Mouse (Mus musculus): ENCODE results near the gene Ccdc50. TPM values are rescaled to one million over a fixed set of nuclear protein-coding genes. Genes with fewer than 3 reads are reported as not detected.

Gene Ccdc50
- polyA plus RNA-seq, 1 experiment from 2014 or later: 42.8 TPM

DNA sequence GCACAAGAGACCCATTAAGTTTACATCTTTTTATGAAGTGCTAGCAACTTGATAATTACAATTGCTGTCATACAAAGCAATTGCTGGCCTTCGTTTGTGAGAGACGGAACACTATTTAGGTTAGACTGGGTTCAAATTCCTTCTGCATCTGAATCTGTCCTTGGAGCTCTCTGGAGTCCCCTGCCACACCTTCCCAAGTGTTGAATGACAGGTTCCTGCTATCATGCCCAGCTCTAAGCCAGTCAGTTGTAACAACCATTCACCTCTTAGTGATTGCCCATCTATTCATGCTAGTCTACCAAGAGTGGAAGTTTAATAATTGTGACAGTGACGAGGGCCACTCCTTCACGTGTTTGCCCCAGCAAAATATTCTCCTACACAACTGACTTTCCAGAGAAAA, 6.5 kb upstream of the Ccdc50 start:
- no peak overlapping the region for H3K27ac ChIP-seq
- H3K4me1 ChIP-seq: no peaks in the 10 kb centered on the region
- no peak overlapping the region for H3K4me2 ChIP-seq
- H3K27me3 ChIP-seq: no peaks in the 10 kb centered on the region
- no peak overlapping the region for H3K4me3 ChIP-seq
- ATAC-seq (ENCODE audit: insufficient number of reproducible peaks, low FRiP score, low TSS enrichment, low read depth): no peak
- no peak overlapping the region for H3K9ac ChIP-seq
- H3K9me3 ChIP-seq: no peaks in the 10 kb centered on the region
- WGBS: 54% methylated on average over 4 of the region's 4 CpGs
- no peaks in the 10 kb centered on the region for H3K36me3 ChIP-seq

DNA sequence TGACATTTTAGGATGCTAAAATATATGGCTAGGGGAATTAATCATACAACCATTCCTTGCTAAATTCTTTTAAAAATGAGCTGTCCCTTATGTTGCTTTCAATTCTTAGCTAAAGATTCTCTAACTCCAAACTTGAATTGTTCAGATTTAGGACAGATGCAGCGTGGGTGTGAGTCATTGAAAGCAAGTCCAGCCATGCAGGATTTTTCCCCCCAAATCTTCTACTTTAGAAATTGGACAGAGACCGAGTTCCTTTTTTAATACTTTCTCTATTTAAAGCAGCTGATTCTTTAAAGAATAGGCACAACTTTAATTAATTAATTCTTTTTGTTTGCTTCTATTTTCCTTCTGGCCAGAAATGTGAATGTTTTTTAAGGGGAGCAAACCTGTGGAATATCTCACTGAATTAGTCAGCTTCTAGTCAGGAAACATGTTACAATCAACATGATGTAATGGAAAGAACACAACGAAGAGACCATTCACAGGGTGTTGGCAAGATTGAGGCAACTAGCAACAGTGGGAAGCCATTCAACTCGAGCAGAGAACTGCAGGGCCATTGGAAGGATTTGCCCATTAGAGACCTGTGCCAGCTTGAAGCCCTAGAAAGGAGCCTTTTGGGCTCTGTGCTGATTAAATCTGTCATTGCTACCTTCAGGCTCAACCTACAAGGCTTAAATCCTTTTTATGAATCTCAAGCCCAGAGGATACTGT, 3.6 kb upstream of the Ccdc50 start:
- no peak overlapping the region for H3K9ac ChIP-seq
- no peak overlapping the region for H3K4me3 ChIP-seq
- peaks cover 4% of the 10 kb centered on the region; the same call in 1 of the 2 replicates for H3K4me1 ChIP-seq
- no peak overlapping the region for H3K27ac ChIP-seq
- WGBS: 56% methylated on average over 4 of the region's 4 CpGs
- H3K36me3 ChIP-seq: no peaks in the 10 kb centered on the region
- no peaks in the 10 kb centered on the region for H3K9me3 ChIP-seq
- no peak overlapping the region for H3K4me2 ChIP-seq
- no peak for ATAC-seq (ENCODE audit: insufficient number of reproducible peaks, low FRiP score, low TSS enrichment, low read depth)
- no peaks in the 10 kb centered on the region for H3K27me3 ChIP-seq

DNA sequence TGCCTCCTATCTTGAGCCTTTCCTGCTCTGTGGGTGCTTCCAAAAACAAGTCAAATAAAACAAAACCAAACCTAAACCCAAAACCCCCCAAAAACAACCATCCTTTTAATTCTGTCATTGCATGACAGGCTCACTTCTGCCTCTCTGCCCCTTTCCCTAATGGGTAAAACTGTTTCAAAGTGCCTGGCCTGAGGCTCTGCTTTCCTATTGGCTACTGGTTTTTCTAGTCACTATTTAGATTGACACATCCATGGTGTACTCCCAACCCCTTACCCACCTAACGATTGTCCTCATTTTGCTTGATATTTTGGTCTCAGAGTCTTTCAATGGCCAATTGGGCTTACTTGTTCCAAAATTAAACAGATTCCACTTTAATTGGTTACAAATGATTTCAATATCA, 3.0 kb upstream of the Ccdc50 start:
- H3K27ac ChIP-seq: no peak overlapping the region
- WGBS: 69% methylated on average over 1 of the region's 1 CpGs

DNA sequence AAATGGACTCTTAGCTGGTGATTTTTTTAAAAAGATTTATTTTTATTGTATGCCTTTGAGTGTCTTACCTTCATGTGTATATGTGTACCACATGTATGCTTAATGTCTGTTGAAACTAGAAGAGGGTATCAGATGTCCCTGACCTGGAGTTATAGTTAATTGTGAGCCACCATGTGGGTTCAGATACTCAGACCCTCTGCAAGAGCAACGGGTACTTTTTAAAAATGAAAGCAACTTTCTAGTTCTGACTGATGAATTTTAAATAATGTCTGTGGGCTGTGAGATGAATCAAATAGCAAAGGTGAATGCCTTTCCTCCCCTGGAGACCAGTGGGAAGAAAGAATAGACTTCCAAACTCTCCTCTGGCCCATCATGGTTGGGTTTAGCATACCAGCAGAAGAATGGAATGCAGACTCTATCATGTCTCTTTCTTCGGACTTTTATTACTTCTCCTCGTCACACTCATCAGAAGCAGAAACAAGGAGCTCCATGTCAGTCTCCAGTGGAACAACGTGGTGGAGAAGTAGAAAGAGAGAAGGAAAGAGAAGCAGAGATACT, 1.7 kb upstream of the Ccdc50 start:
- 63% methylated on average over 4 of the region's 4 CpGs for WGBS
- no peak overlapping the region for H3K4me3 ChIP-seq
- H3K4me2 ChIP-seq: no peak overlapping the region
- H3K9ac ChIP-seq: no peak overlapping the region
- no peaks in the 10 kb centered on the region for H3K27me3 ChIP-seq
- no peak overlapping the region for H3K27ac ChIP-seq
- no peaks in the 10 kb centered on the region for H3K36me3 ChIP-seq
- H3K4me1 ChIP-seq: peaks cover 15% of the 10 kb centered on the region
- H3K9me3 ChIP-seq: no peaks in the 10 kb centered on the region
- no peak for ATAC-seq (ENCODE audit: insufficient number of reproducible peaks, low FRiP score, low TSS enrichment, low read depth)

More for the DNA sequence above, 3.0 kb upstream of the Ccdc50 start:
- Histone ChIP-seq H3K4me2 (no peak overlapping the region), H3K9ac (no peak overlapping the region), H3K4me1 (peaks cover 9% of the 10 kb centered on the region), H3K36me3 (no peaks in the 10 kb centered on the region), H3K4me3 (no peak overlapping the region), H3K27me3 (no peaks in the 10 kb centered on the region), H3K9me3 (no peaks in the 10 kb centered on the region)
- ATAC-seq (ENCODE audit: insufficient number of reproducible peaks, low FRiP score, low TSS enrichment, low read depth): no peak

DNA sequence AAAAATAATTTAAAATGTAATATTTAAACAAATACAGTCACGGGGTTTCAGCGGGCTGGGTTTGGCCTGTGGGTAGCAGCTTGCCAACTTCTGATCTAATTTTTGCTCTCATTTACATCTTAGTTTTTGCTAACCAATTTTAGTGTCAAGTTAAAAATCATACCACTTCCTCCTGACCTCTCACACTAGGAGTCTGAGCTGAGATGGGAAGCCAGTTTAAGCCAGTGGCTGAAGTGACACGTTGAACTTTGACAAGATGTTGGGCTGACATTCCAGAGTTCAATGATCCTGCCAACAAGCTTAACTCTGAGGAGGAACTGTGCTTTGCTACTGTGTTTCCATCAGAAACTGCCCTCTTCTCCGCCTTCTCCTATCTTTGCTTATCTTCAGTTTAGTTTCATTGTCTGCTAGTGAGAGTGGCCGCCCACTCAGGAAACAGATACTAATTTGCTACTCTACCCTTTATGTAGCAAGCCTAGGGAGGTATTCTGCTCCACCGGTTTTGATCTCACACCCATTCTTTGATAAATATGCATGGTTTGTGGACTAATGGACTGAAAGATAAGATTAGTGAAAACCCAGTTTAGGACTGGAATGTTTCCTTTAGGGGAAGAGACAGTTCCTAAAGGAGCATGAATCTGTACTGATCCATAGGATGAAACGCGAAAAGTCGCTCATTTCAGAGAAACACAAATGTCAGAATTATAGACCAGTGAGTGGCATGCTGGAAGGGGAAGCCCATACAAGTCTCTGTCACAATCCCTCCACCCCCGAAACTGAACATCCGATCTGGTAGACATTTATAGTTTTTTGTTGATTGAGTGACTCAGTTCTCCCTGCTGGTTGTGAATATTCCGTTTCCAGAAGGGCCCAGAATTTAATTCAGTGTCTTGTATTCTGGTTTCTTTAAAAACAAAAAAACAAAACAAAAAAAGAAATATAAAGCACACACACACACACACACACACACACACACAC, 746 bp upstream of the Ccdc50 start:
- Histone ChIP-seq H3K36me3 (no peaks in the 10 kb centered on the region), H3K4me3 (peak overlapping the region; percentile 91), H3K4me1 (peaks cover 15% of the 10 kb centered on the region), H3K9ac (no peak overlapping the region), H3K27me3 (no peaks in the 10 kb centered on the region), H3K4me2 (peak overlapping the region; percentile 58), H3K9me3 (no peaks in the 10 kb centered on the region), H3K27ac (peak overlapping the region; percentile 96; the same call in 1 of the 2 replicates)
- no peak for ATAC-seq (ENCODE audit: insufficient number of reproducible peaks, low FRiP score, low TSS enrichment, low read depth)
- WGBS: 58% methylated on average over 12 of the region's 12 CpGs

DNA sequence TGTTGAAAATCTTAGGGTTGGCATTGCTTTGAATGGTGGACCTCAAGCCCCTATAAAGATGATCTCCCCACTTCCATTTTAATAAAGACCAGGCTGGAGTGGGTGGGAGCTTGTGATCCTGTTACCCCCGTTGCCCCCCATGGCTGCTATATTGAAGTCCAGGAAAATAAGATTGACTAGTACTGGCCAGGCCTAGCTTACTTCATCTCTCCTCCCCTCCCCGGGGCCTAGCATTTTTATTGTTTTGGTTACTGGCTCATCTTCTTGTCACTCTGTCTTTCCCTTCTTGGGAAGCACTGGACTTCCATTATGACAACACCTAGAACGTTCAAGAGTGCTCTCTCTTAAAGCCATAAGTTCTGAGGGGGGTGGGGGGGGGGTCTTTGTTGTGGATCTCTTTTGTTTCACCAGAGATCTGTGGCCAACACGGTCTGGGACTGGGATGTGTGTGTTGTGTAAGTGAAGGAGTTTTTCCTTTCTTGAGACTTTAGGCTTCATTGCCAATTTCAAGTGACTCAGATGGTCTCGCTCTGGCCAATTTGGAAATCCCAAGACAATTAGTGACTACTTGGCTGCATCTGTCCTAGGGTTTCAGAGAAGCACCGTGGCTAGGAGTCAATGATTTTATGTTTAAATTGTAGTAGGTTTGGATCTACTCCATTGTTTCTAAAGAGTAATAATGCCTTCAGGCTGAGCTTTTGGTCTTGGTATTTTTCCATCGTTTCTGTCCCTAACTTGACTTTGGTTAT, 1.0 kb downstream of the Ccdc50 start:
- no peak for ATAC-seq (ENCODE audit: insufficient number of reproducible peaks, low FRiP score, low TSS enrichment, low read depth)
- no peaks in the 10 kb centered on the region for H3K27me3 ChIP-seq
- H3K27ac ChIP-seq: peak overlapping the region; percentile 96
- H3K9ac ChIP-seq: peak overlapping the region; percentile 97
- H3K36me3 ChIP-seq: no peaks in the 10 kb centered on the region
- peak overlapping the region; percentile 91 for H3K4me3 ChIP-seq
- H3K4me2 ChIP-seq: peak overlapping the region; percentile 58
- 19% methylated on average over 7 of the region's 7 CpGs for WGBS
- H3K4me1 ChIP-seq: peaks cover 15% of the 10 kb centered on the region
- no peaks in the 10 kb centered on the region for H3K9me3 ChIP-seq

DNA sequence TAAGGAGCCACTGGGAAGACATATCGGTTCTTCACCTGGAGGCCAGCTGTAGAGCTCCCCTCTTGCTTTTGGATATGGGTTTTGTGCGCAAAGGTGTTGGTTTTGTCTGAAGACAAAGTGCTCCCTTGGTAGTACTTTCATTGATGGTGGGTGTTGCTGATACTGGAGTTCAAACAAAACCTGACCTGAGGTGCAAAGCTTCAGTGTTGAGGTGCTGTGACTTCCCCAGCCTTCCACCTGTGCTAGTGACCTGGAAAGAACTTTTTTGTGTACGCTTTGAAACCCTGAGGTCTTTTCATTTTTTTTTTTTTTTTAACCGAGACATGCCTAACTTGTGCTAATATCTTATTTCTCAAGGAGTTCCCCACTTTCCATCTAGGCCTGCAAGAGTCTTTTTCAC, 1.6 kb downstream of the Ccdc50 start:
- no peak overlapping the region for H3K27ac ChIP-seq

DNA sequence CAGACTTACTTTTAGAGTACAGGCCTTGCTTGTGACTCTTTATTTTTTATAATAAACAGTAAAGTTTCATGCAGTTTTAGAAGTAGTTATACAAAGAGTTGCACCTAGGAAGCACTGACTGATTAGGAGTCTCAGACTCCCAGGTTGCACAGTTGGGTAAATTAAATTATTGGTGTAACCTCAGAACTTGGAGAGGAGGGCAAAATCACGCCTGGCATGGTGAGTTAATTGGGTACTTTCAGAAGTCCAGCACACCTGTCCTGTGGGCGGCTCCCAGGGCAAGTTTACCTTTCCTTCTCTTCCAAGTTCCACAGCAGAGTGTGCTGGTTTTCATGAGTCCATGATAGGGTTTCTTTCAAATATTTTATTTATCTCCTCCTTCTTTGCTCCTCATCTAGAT, 3.2 kb downstream of the Ccdc50 start:
- H3K36me3 ChIP-seq: 0 out of 2 replicates have a peak, but pooled peaks cover under 1% of the 10 kb centered on the region
- no peak overlapping the region for H3K4me2 ChIP-seq
- H3K27ac ChIP-seq: no peak overlapping the region
- no peak overlapping the region for H3K9ac ChIP-seq
- no peak for ATAC-seq (ENCODE audit: insufficient number of reproducible peaks, low FRiP score, low TSS enrichment, low read depth)
- peaks cover 15% of the 10 kb centered on the region for H3K4me1 ChIP-seq
- 70% methylated on average over 2 of the region's 2 CpGs for WGBS
- H3K9me3 ChIP-seq: no peaks in the 10 kb centered on the region
- no peak overlapping the region for H3K4me3 ChIP-seq
- H3K27me3 ChIP-seq: no peaks in the 10 kb centered on the region

More for the DNA sequence above, 1.6 kb downstream of the Ccdc50 start:
- H3K4me3 ChIP-seq: peak overlapping the region; percentile 91
- H3K9me3 ChIP-seq: no peaks in the 10 kb centered on the region
- H3K27me3 ChIP-seq: no peaks in the 10 kb centered on the region
- peaks cover 15% of the 10 kb centered on the region for H3K4me1 ChIP-seq
- H3K4me2 ChIP-seq: peak overlapping the region; percentile 58; the same call in 1 of the 2 replicates
- no peak for ATAC-seq (ENCODE audit: insufficient number of reproducible peaks, low FRiP score, low TSS enrichment, low read depth)
- H3K9ac ChIP-seq: no peak overlapping the region
- 75% methylated on average over 4 of the region's 4 CpGs for WGBS
- H3K36me3 ChIP-seq: no peaks in the 10 kb centered on the region

DNA sequence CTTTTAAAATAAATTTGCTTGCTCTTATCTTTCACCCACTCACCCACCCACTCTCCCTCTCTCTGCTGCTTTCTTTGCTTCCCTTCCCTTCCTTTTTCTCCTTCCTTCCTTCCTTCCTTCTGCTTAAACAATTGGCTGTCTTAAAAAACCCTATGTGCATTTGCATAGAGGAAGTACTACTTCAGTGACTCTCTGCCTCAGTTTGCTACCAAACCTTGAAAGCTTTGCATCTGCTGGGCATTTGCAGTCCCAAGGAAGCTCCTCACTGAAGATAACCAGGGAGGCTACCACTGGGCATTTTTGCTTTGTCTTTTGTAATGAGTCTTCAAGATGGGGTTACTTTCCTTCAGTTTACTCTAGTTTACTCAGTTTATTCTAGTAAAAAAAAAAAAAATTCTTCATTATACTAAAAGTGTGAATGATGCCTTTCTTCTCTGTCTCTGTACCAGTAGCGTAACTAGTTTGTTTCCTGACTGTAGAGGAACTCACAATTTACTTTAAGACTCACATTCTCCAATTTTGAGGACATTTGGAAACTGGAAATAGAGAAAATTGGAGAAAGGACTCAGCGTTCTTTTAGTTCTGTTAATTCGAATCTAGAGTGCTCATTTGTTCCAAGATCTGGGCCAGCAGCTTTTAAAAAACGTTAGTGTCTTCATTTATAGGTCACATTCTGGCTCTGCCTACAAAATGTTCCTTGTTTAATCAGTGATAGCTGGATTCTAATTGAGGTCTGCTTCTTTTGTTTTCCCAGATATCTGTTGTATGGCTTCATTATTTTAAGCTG, 6.8 kb downstream of the Ccdc50 start:
- Histone ChIP-seq H3K36me3 (0 out of 2 replicates have a peak, but pooled peaks cover 3% of the 10 kb centered on the region), H3K9me3 (no peaks in the 10 kb centered on the region), H3K4me3 (no peak overlapping the region), H3K4me1 (peaks cover 8% of the 10 kb centered on the region; the same call in 1 of the 2 replicates), H3K27me3 (no peaks in the 10 kb centered on the region), H3K27ac (no peak overlapping the region), H3K4me2 (no peak overlapping the region), H3K9ac (no peak overlapping the region)
- WGBS: 76% methylated on average over 4 of the region's 4 CpGs
- ATAC-seq (ENCODE audit: insufficient number of reproducible peaks, low FRiP score, low TSS enrichment, low read depth): no peak

DNA sequence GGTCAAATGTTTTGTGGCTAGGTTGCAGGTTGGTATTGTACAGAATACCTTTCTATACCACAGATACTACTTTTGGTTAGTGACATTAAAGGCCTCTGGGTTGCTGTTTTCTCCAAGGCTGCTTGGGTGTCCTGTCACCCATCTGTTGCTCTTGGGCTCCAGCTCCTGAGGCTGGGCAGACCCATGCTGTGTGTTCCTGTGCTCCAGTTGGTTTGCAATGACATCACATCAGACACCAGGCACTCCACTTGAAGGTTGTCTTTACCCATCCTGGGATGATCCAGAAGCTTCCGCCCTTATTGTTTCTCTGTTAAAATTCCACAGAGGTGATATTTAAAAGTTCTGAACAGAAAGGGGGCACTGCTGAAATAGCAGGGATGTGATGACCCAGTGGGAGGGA, 8.3 kb downstream of the Ccdc50 start:
- H3K36me3 ChIP-seq: 0 out of 2 replicates have a peak, but pooled peaks cover 3% of the 10 kb centered on the region
- no peak overlapping the region for H3K9ac ChIP-seq
- no peaks in the 10 kb centered on the region for H3K4me1 ChIP-seq
- WGBS: 84% methylated on average over 1 of the region's 1 CpGs
- H3K27ac ChIP-seq: no peak overlapping the region
- ATAC-seq (ENCODE audit: insufficient number of reproducible peaks, low FRiP score, low TSS enrichment, low read depth): no peak
- no peak overlapping the region for H3K4me2 ChIP-seq
- H3K9me3 ChIP-seq: no peaks in the 10 kb centered on the region
- no peak overlapping the region for H3K4me3 ChIP-seq
- H3K27me3 ChIP-seq: no peaks in the 10 kb centered on the region

Measured in limb, embryonic 15.5 days (tissue).